Mouse (Mus musculus): ENCODE data around the gene Zcchc7. TPM values are rescaled to one million over a fixed set of nuclear protein-coding genes. Genes with fewer than 3 reads are reported as not detected.
"Not testable (repeated sequence)": the region's sequence is repeated elsewhere in the genome, so short reads cannot be mapped to it uniquely, and the experiment has no call there.

Zcchc7 gene
- polyA plus RNA-seq, 1 experiment from 2014 or later: 35.3 TPM

DNA sequence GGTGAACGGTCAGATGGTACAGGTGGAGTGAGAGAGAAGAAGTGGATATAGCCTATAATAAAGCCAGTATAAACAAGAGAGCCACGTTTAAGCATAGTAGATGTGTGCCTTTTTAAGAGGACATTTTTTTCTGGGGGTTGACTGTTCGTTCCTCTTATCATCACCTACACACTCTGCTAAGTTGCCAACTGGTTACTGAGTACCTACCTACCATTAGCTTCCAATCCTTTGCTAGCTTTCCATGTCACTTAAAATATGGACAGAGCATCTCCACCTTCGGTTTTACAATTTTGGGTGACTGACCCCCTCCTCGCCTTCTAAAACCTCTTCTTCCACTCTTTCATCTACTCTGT, 167.4 kb downstream of the Zcchc7 start:
- no peak overlapping the region for H3K4me3 ChIP-seq
- H3K27me3 ChIP-seq: no peaks in the 10 kb centered on the region
- H3K4me1 ChIP-seq (replicated peaks): peaks cover 5% of the 10 kb centered on the region; the same call in 1 of the 2 replicates
- WGBS: 95% methylated on average over 5 of the region's 5 CpGs
- no peak overlapping the region for H3K4me2 ChIP-seq
- no peak overlapping the region for H3K27ac ChIP-seq (replicated peaks)
- no peak overlapping the region for H3K9ac ChIP-seq
- H3K36me3 ChIP-seq: peaks cover 13% of the 10 kb centered on the region
- H3K9me3 ChIP-seq: no peaks in the 10 kb centered on the region
- no peak for ATAC-seq (ENCODE audit: low FRiP score, low read depth)

- no peak overlapping the region for H3K9ac ChIP-seq
- H3K4me1 ChIP-seq (replicated peaks): no peaks in the 10 kb centered on the region
- H3K36me3 ChIP-seq: peaks cover 28% of the 10 kb centered on the region
- ATAC-seq (ENCODE audit: low FRiP score, low read depth): no peak
- no peaks in the 10 kb centered on the region for H3K27me3 ChIP-seq
- H3K4me3 ChIP-seq: no peak overlapping the region
- 87% methylated on average over 2 of the region's 2 CpGs for WGBS
- no peaks in the 10 kb centered on the region for H3K9me3 ChIP-seq
- no peak overlapping the region for H3K4me2 ChIP-seq
- no peak overlapping the region for H3K27ac ChIP-seq (replicated peaks)
Measured at GRCm38 (mm10) chr4:44927934-44928333, 172.3 kb downstream of the Zcchc7 start.

GRCm38 (mm10) chr4:44928790-44929189, 173.1 kb downstream of the Zcchc7 start:
- H3K36me3 ChIP-seq: peaks cover 35% of the 10 kb centered on the region
- 74% methylated on average over 3 of the region's 3 CpGs for WGBS
- no peak for ATAC-seq (ENCODE audit: low FRiP score, low read depth)

DNA sequence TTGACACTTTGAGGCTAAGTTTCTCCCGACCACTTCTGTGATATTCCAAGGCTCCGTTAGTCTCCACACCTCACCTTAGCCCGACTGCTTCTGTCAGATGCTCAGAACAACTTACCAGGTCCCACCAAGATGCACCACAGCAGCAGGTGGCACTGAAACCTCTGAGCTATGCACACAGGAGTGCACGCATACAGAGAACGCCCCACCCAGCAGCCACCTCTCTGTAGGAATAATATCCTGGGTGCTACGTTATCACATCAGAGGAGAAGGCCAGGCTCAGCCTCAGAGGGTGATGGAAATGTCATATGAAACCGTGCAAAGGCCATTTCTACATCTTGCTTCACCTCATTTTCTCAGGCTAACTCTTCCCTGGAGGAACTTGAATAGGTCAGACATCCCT, 174.7 kb downstream of the Zcchc7 start:
- H3K4me1 ChIP-seq (replicated peaks): no peaks in the 10 kb centered on the region
- no peaks in the 10 kb centered on the region for H3K27me3 ChIP-seq
- no peak overlapping the region for H3K9ac ChIP-seq
- H3K4me3 ChIP-seq: no peak overlapping the region
- no peak overlapping the region for H3K27ac ChIP-seq (replicated peaks)
- 92% methylated on average over 7 of the region's 7 CpGs for WGBS
- no peaks in the 10 kb centered on the region for H3K9me3 ChIP-seq
- H3K36me3 ChIP-seq: peaks cover 33% of the 10 kb centered on the region
- H3K4me2 ChIP-seq: no peak overlapping the region
- ATAC-seq (ENCODE audit: low FRiP score, low read depth): no peak

More at GRCm38 (mm10) chr4:44928790-44929189, 173.1 kb downstream of the Zcchc7 start:
- Histone ChIP-seq H3K9me3 (no peaks in the 10 kb centered on the region), H3K4me3 (no peak overlapping the region), H3K9ac (no peak overlapping the region), H3K4me2 (no peak overlapping the region), H3K27ac (replicated peaks) (no peak overlapping the region), H3K4me1 (replicated peaks) (no peaks in the 10 kb centered on the region), H3K27me3 (no peaks in the 10 kb centered on the region)

- Histone ChIP-seq H3K4me2 (no peak overlapping the region), H3K36me3 (peaks cover 22% of the 10 kb centered on the region), H3K27ac (replicated peaks) (no peak overlapping the region), H3K4me3 (no peak overlapping the region), H3K27me3 (no peaks in the 10 kb centered on the region), H3K9me3 (no peaks in the 10 kb centered on the region), H3K4me1 (replicated peaks) (no peaks in the 10 kb centered on the region), H3K9ac (no peak overlapping the region)
- ATAC-seq (ENCODE audit: low FRiP score, low read depth): no peak
- 85% methylated on average over 6 of the region's 6 CpGs for WGBS
Measured at GRCm38 (mm10) chr4:44931732-44932131, 176.1 kb downstream of the Zcchc7 start.

DNA sequence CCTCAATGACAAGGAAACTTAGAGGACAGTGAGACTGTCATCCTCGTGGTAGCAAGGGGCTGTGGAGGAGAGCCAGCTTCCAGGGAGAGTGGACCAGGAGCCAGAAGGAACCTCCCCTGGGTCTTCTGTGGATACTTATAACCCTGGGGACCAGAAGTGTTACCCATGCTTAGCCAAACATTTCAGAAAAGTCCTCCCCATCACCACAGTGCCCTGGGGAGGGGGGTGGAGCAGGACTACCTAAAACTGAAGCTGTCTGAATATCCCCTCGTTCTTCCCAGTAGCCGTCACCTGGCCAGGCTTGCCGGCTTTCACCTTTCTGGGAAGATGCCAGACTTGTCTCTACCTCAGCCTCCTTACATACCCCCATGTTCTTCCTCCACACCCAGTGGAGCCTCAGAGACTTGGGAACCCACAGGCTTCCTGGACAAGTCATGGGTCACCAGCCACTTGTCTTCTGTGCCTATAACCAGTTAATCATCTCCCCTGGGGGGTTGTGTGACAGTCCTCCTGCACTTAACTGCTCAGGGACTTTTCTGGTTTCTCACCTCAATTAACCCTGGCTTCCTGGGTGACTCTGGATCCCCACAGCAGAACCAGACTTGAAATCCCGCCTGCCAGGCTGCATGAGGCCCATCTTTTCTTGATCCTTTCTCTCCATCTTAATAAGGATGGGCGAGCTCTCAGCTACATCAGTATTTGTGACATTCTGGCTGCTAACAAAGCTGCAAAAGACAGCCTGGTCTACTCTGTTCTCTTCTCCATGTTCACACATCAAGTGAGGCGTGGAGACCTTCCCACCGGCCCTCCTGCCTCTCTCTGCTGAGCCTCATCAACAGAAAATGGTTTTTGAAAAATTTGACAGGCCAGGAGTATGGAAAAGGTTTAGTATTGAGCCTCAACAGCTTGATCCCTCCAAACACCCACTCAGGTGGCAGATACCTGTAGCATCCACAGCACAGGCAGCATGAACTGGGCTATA, 183.0 kb downstream of the Zcchc7 start:
- peaks cover 1% of the 10 kb centered on the region; the same call in 1 of the 2 replicates for H3K36me3 ChIP-seq
- H3K4me3 ChIP-seq: no peak overlapping the region
- H3K4me1 ChIP-seq (replicated peaks): no peaks in the 10 kb centered on the region
- no peaks in the 10 kb centered on the region for H3K9me3 ChIP-seq
- no peak overlapping the region for H3K4me2 ChIP-seq
- ATAC-seq (ENCODE audit: low FRiP score, low read depth): no peak
- H3K9ac ChIP-seq: no peak overlapping the region
- no peak overlapping the region for H3K27ac ChIP-seq (replicated peaks)
- 82% methylated on average over 8 of the region's 8 CpGs for WGBS
- H3K27me3 ChIP-seq: no peaks in the 10 kb centered on the region

DNA sequence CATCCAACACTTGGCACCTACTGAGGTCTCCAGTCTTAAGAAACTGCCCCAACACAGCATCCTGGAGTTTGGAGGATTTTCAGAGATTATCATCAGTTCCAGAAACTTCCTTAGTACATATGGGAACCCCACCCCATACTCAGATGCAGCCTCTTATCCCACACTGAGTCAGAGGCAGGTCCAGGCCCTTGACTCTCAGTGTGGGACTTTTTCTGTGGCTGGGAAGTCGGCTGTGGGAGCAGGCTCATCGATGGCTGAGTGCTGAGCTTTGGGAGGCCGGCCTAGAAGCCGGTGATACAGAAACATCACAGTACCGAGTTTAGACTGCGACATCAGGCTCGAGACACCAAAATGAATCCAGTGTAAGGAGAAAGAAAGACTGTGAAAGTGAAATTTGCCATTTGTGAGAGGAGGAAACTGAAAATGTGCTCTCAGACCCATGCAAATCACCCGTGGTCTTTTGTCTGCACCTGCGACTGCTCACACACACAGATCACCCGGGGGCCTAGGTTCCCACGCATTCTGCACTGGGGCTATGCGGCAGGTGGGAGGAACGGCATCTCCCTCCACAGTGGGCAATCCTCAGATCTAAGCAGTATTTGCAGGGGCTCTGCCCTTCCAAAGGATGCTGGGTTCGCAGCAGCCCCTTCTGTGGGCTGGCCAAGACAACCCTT, 184.0 kb downstream of the Zcchc7 start:
- no peak overlapping the region for H3K27ac ChIP-seq (replicated peaks)
- no peak overlapping the region for H3K4me2 ChIP-seq
- H3K36me3 ChIP-seq: no peaks in the 10 kb centered on the region
- no peak overlapping the region for H3K9ac ChIP-seq
- 81% methylated on average over 14 of the region's 14 CpGs for WGBS
- ATAC-seq (ENCODE audit: low FRiP score, low read depth): no peak
- H3K4me3 ChIP-seq: no peak overlapping the region
- H3K4me1 ChIP-seq (replicated peaks): no peaks in the 10 kb centered on the region
- no peaks in the 10 kb centered on the region for H3K27me3 ChIP-seq
- H3K9me3 ChIP-seq: no peaks in the 10 kb centered on the region

- ATAC-seq (ENCODE audit: low FRiP score, low read depth): no peak
- no peak overlapping the region for H3K4me3 ChIP-seq
- no peak overlapping the region for H3K4me2 ChIP-seq
- no peaks in the 10 kb centered on the region for H3K4me1 ChIP-seq (replicated peaks)
- no peaks in the 10 kb centered on the region for H3K9me3 ChIP-seq
- no peak overlapping the region for H3K9ac ChIP-seq
- H3K27ac ChIP-seq (replicated peaks): no peak overlapping the region
- H3K27me3 ChIP-seq: no peaks in the 10 kb centered on the region
- no peaks in the 10 kb centered on the region for H3K36me3 ChIP-seq
- WGBS: 87% methylated on average over 9 of the region's 9 CpGs
Measured at GRCm38 (mm10) chr4:44940286-44940685, 184.6 kb downstream of the Zcchc7 start.

DNA sequence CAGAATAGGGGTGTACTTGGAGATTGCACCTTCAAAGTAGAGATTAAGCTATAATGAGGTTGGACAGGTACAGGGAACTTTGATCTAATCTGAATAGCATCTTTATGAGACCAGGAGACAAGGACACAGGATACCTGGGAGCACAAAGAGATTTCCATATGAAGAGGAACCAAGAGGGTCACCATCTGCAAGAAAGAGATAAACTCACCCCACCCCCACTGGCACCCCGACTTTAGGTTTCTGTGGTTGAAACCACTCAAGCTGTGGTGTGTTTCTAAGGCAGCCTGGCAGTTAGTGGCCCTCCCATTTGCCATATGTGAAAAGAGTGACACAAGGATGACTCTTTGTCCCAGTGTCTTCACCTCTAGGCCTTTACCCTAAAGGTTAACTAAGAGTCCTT, 186.6 kb downstream of the Zcchc7 start:
- Histone ChIP-seq H3K4me1 (replicated peaks) (no peaks in the 10 kb centered on the region), H3K9ac (no peak overlapping the region), H3K4me3 (no peak overlapping the region), H3K9me3 (no peaks in the 10 kb centered on the region), H3K36me3 (no peaks in the 10 kb centered on the region), H3K4me2 (no peak overlapping the region), H3K27me3 (no peaks in the 10 kb centered on the region), H3K27ac (replicated peaks) (no peak overlapping the region)
- WGBS: 93% methylated on average over 1 of the region's 1 CpGs
- no peak for ATAC-seq (ENCODE audit: low FRiP score, low read depth)

GRCm38 (mm10) chr4:44943480-44943879, 187.8 kb downstream of the Zcchc7 start:
- Histone ChIP-seq H3K4me1 (replicated peaks) (no peaks in the 10 kb centered on the region), H3K4me3 (no peak overlapping the region), H3K9me3 (no peaks in the 10 kb centered on the region), H3K9ac (no peak overlapping the region), H3K4me2 (no peak overlapping the region), H3K27me3 (no peaks in the 10 kb centered on the region), H3K27ac (replicated peaks) (no peak overlapping the region), H3K36me3 (no peaks in the 10 kb centered on the region)
- 77% methylated on average over 6 of the region's 6 CpGs for WGBS
- no peak for ATAC-seq (ENCODE audit: low FRiP score, low read depth)

GRCm38 (mm10) chr4:44944426-44945075, 188.9 kb downstream of the Zcchc7 start:
- H3K4me3 ChIP-seq: no peak overlapping the region
- H3K4me2 ChIP-seq: no peak overlapping the region
- H3K4me1 ChIP-seq (replicated peaks): no peaks in the 10 kb centered on the region
- no peak overlapping the region for H3K27ac ChIP-seq (replicated peaks)
- no peaks in the 10 kb centered on the region for H3K9me3 ChIP-seq
- no peak overlapping the region for H3K9ac ChIP-seq
- no peaks in the 10 kb centered on the region for H3K36me3 ChIP-seq
- ATAC-seq (ENCODE audit: low FRiP score, low read depth): no peak
- 82% methylated on average over 10 of the region's 10 CpGs for WGBS
- H3K27me3 ChIP-seq: no peaks in the 10 kb centered on the region

GRCm38 (mm10) chr4:44946126-44946525, 190.4 kb downstream of the Zcchc7 start:
- H3K4me1 ChIP-seq (replicated peaks); H3K4me3 ChIP-seq; H3K36me3 ChIP-seq; H3K4me2 ChIP-seq; ATAC-seq (ENCODE audit: low FRiP score, low read depth); H3K9me3 ChIP-seq; H3K27me3 ChIP-seq; H3K9ac ChIP-seq; H3K27ac ChIP-seq (replicated peaks): not testable (repeated sequence)
- 95% methylated on average over 2 of the region's 2 CpGs for WGBS

All from hindbrain, embryonic 15.5 days (tissue).